Mouse (Mus musculus) CH12.LX (cell line): ENCODE measurements at regions not wholly inside any gene's neighbourhood (a gene's known extent, or its start where the extent isn't known, plus 50 kb on each side); places are given as distances from the start of the nearest gene placed in this dataset.

Experiments
- CHD1 ChIP-seq: IDR thresholded peaks from 2 replicates; pipeline ENCODE4 v1.6.1; 2012; ENCODE audit warnings: low read depth, low read length, improper control_type of control experiment, inconsistent platforms
- CTCF ChIP-seq, 2 experiments: IDR thresholded peaks in 1 of 2; conservative IDR thresholded peaks in 1 of 2; 2 replicates each; pipeline ENCODE4 v1.5.1; 2011 to 2012; ENCODE audit warnings: low read depth in 2 of 2, low read length in 2 of 2, improper control_type of control experiment in 1 of 2, inconsistent platforms in 1 of 2, mild to moderate bottlenecking in 1 of 2, moderate library complexity in 1 of 2
- EP300 ChIP-seq: IDR thresholded peaks from 2 replicates; pipeline ENCODE4 v1.6.1; 2011; ENCODE audit warnings: low read length, improper control_type of control experiment
- ETS1 ChIP-seq: conservative IDR thresholded peaks from 2 replicates; pipeline ENCODE4 v1.6.1; 2012; ENCODE audit warnings: low read depth, mild to moderate bottlenecking, inconsistent platforms, low read length, improper control_type of control experiment, moderate library complexity
- KAT2A ChIP-seq: IDR thresholded peaks from 2 replicates; pipeline ENCODE4 v1.6.1; 2012; ENCODE audit warnings: low read length, improper control_type of control experiment, inconsistent platforms; ENCODE audit not compliant: insufficient replicate concordance
- MAFK ChIP-seq: IDR thresholded peaks from 2 replicates; pipeline ENCODE4 v1.6.1; 2011; ENCODE audit warnings: low read length, improper control_type of control experiment; ENCODE audit not compliant: insufficient replicate concordance
- MAZ ChIP-seq: IDR thresholded peaks from 2 replicates; pipeline ENCODE4 v1.6.1; 2012; ENCODE audit warnings: low read depth, mild to moderate bottlenecking, inconsistent platforms, low read length, improper control_type of control experiment, moderate library complexity
- NRF1 ChIP-seq: IDR thresholded peaks from 2 replicates; pipeline ENCODE4 v1.6.1; 2014; ENCODE audit warnings: low read depth, mild to moderate bottlenecking, inconsistent platforms, low read length, improper control_type of control experiment, moderate library complexity
- POLR2A ChIP-seq: IDR thresholded peaks from 2 replicates; pipeline ENCODE4 v1.6.1; 2011; ENCODE audit warnings: low read depth, mild to moderate bottlenecking, improper control_type of control experiment, low read length
- RAD21 ChIP-seq: IDR thresholded peaks from 2 replicates; pipeline ENCODE4 v1.6.1; 2011; ENCODE audit warnings: low read depth, mild to moderate bottlenecking, low read length, improper control_type of control experiment, moderate library complexity
- SIN3A ChIP-seq: IDR thresholded peaks from 2 replicates; pipeline ENCODE4 v1.6.1; 2012; ENCODE audit warnings: low read length, improper control_type of control experiment, inconsistent platforms
- SMC3 ChIP-seq: IDR thresholded peaks from 2 replicates; pipeline ENCODE4 v1.6.1; 2011; ENCODE audit warnings: low read depth, low read length, improper control_type of control experiment
- TBP ChIP-seq: conservative IDR thresholded peaks from 2 replicates; pipeline ENCODE4 v1.6.1; 2011; ENCODE audit warnings: low read depth, low read length, improper control_type of control experiment
- ZNF384 ChIP-seq: IDR thresholded peaks from 2 replicates; pipeline ENCODE4 v1.6.1; 2012; ENCODE audit warnings: low read depth, low read length, improper control_type of control experiment, inconsistent platforms

DNA sequence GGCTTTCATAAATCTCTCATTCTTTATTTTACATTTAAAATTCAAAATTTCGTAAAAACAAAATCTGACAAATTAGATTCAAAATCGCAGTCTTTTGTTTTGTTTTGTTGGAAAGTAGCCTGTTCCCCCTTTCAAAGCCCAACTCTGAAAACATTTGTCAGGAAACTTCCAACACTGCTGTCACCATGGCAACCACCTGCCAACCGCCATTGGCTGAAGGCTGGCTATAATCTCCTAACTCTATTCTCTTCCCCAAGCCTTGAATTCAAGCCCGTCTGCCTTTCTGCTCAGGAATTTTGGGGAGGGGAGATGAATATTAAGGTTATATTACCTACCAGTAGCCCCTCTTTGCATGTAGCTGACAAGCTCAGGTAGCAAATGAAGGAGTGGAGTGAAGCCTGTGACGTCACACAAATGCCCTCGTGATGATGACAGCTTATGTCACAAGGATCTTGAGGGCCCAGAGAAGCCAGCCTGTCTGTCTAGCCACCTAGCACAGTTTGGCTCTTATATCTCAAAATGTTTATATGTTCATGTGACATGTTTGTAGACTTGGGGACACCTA, 82.0 kb upstream of the Sox2 start:
- no peak for TF ChIP-seq CTCF (conservative IDR thresholded peaks at IDR 0.05 in 1 of 2, IDR thresholded peaks at IDR 0.05 in 1 of 2; ENCODE audit: low read depth in 2 of 2, low read length in 2 of 2)
- no peak for TF ChIP-seq ETS1
- no peak for TF ChIP-seq EP300
- TF ChIP-seq SMC3, result no peak
- no peak for TF ChIP-seq POLR2A
- TF ChIP-seq TBP, result no peak
- no peak for TF ChIP-seq CHD1
- TF ChIP-seq SIN3A, result no peak
- TF ChIP-seq MAFK, result no peak
- no peak for TF ChIP-seq MAZ
- TF ChIP-seq ZNF384, result no peak
- no peak for TF ChIP-seq RAD21
- no peak for TF ChIP-seq KAT2A
- TF ChIP-seq NRF1, result no peak
